Mouse (Mus musculus) stomach, postnatal 0 days (tissue): Measurements from ENCODE around the gene Fanca.

Experiments
- CTCF ChIP-seq: IDR thresholded peaks from 2 replicates; pipeline ENCODE4 v1.5.1; 2016; ENCODE audit warnings: antibody characterized with exemption, low read depth, mild to moderate bottlenecking, moderate library complexity
- EP300 ChIP-seq: optimal IDR thresholded peaks from 2 replicates; pipeline ENCODE3; 2016; ENCODE audit warnings: antibody characterized with exemption

- TF ChIP-seq CTCF: no peak
- no peak for TF ChIP-seq EP300
Observed at GRCm38 (mm10) chr8:123244382-123244781, 74.0 kb downstream of the Fanca start.
